Mouse (Mus musculus) erythroblast, embryonic 14.5 days (primary cell): ENCODE data around the gene Efna3.

Experiments
- GATA1 ChIP-seq: IDR thresholded peaks from 2 replicates; pipeline ENCODE4 v1.6.1; 2012; ENCODE audit warnings: low read length, inconsistent platforms, mixed read lengths
- TAL1 ChIP-seq: IDR thresholded peaks from 3 replicates; pipeline ENCODE4 v1.6.1; 2012; ENCODE audit warnings: low read length, inconsistent platforms, mixed read lengths

GRCm38 (mm10) chr3:89288503-89288928, 34.2 kb downstream of the Efna3 start:
- TF ChIP-seq GATA1 (no peak), TAL1 (no peak)
